Mouse (Mus musculus) heart, adult 2 months (tissue): ENCODE measurements around the gene 4931409K22Rik. TPM values are rescaled to one million over a fixed set of nuclear protein-coding genes. Genes with fewer than 3 reads are reported as not detected.

ENCODE experiments used
- DNase-seq, 2 experiments: peaks; one replicate each; pipeline ENCODE4 v3.0.0; 2021
- H3K27ac ChIP-seq: fragments of 200-600 bp; 2 replicates; pipeline ENCODE4 v1.8.1; 2022
- H3K27me3 ChIP-seq: fragments of 200-500 bp; 2 replicates; pipeline ENCODE4 v1.6.1; 2012; ENCODE audit warnings: mild to moderate bottlenecking, low read length, inconsistent platforms, mixed read lengths; ENCODE audit not compliant: control insufficient read depth, insufficient read depth
- H3K36me3 ChIP-seq: fragments of 200-500 bp; 2 replicates; pipeline ENCODE4 v1.6.1; 2012; ENCODE audit warnings: low read length, inconsistent platforms; ENCODE audit not compliant: control insufficient read depth, insufficient read depth
- H3K4me1 ChIP-seq: fragments of 200-500 bp; 2 replicates; pipeline ENCODE4 v1.6.1; 2011; ENCODE audit warnings: low read length; ENCODE audit not compliant: control insufficient read depth, insufficient read depth
- H3K4me3 ChIP-seq: fragments of 200-600 bp; 2 replicates; pipeline ENCODE4 v1.8.1; 2022
- H3K79me2 ChIP-seq: fragments of 200-500 bp; replicated peaks from 2 replicates; pipeline ENCODE4 v1.6.1; 2012; ENCODE audit warnings: mild to moderate bottlenecking, inconsistent platforms, low read length, moderate library complexity, mixed read lengths; ENCODE audit not compliant: control insufficient read depth, insufficient read depth
- H3K9ac ChIP-seq: fragments of 200-500 bp; 2 replicates; pipeline ENCODE4 v1.6.1; 2012; ENCODE audit warnings: low read depth, mild to moderate bottlenecking, control low read depth, inconsistent platforms, low read length, mixed read lengths
- CTCF ChIP-seq: fragments of 200-600 bp; IDR thresholded peaks from 2 replicates; pipeline ENCODE4 v1.8.1; 2022; ENCODE audit warnings: antibody characterized with exemption, mild to moderate bottlenecking, moderate library complexity
- EP300 ChIP-seq: fragments of 200-500 bp; IDR thresholded peaks from 2 replicates; pipeline ENCODE4 v1.6.1; 2011; ENCODE audit warnings: low read depth, low read length, control low read depth; ENCODE audit not compliant: insufficient read depth
- POLR2A ChIP-seq: fragments of 200-500 bp; IDR thresholded peaks from 2 replicates; pipeline ENCODE4 v1.6.1; 2011; ENCODE audit warnings: mild to moderate bottlenecking, low read depth, low read length, control low read depth; ENCODE audit not compliant: insufficient read depth
- WGBS: fragments of 180-500 bp; shearing (Covaris S2); methylation state at CpG from one replicate; pipeline ENCODE4 v1.1.7; 2018; 5-methylcytosine and 5-hydroxymethylcytosine counted together
- intact Hi-C: fragments of 180-260 bp; cut with DNase I; formaldehyde crosslinking; loops from one replicate; pipeline ENCODE4 v1.15.1; 2025
- polyA plus RNA-seq: library from polyadenylated mRNA; depleted of rRNA; stranded (reverse); fragments of >200 nt; gene quantifications from 2 replicates; pipeline ENCODE4 v1.2.3, GENCODE M21; 2012
- total RNA-seq, 2 experiments: library from RNA; stranded (reverse); gene quantifications; 2 replicates each; pipeline ENCODE4 v1.2.3; 2021

4931409K22Rik gene
- total and polyA plus RNA-seq, 3 experiments = 0.06 TPM; not detected in 2

DNA sequence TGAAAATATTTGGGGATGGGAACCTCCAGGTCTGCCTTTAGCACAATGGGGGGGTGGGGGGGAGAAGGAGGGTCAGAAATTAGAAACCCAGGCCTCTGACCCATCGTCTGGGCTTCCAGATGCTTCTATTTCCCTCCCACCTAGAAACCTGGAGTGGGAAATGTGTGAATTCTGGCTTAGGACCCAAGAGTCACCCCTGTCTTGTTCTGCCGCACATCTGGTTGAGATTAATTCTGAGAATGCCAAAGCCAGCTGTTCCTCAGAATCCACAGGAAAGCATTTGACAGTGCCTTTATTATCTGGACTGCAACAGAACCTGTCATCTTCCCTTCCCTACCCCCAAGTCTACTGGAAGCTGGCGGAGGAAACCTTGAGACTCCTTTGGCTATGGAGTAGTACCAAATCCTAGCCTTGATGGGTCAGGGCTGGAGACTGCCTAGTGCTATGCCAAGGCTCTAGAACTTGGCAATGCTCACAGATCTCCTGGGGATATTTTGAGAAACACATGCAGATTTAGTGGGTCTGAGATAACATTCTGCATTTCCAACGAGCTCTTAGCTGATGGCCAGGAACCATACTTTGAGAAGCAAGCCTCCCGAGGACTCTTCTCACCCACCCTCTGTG is 2.9 kb downstream of the 4931409K22Rik start:
- intact Hi-C loops = no loop called here
- no peak for TF ChIP-seq POLR2A
- no peak for TF ChIP-seq CTCF
- TF ChIP-seq EP300 = no peak
- Histone ChIP-seq H3K36me3 (no peaks in the 10 kb centered on the region), H3K27ac (no peak overlapping the region), H3K4me3 (no peak overlapping the region), H3K79me2 (no peaks in the 10 kb centered on the region), H3K27me3 (no peaks in the 10 kb centered on the region), H3K4me1 (peaks cover 2% of the 10 kb centered on the region; the same call in 1 of the 2 replicates), H3K9ac (no peak overlapping the region)
- DNase-seq = no peak
- 39% methylated on average over 5 of the region's 5 CpGs for WGBS

DNA sequence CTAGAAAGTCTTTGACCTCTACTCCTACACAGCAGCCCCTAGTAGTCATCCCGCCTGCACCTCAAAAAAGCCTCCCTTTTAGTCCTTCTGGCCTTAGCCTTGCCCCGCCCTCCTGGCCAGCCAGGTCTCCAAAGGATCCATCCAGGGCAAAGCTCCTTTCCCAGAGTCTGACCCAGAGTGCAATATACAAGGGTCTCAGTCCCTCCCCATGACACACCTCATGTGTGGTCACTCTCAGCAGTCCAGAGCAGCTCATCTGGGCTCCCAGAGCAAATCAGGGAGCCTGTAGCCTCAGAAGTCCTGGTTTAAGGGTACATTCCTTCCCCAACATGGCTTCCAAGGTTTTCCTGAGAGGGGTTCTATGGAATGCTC is 5.3 kb downstream of the 4931409K22Rik start:
- no peak for TF ChIP-seq EP300
- no peak for TF ChIP-seq POLR2A
- no peak for TF ChIP-seq CTCF
- Histone ChIP-seq H3K4me3 (no peak overlapping the region), H3K36me3 (no peaks in the 10 kb centered on the region), H3K79me2 (no peaks in the 10 kb centered on the region), H3K27ac (no peak overlapping the region), H3K4me1 (peaks cover 2% of the 10 kb centered on the region; the same call in 1 of the 2 replicates), H3K27me3 (no peaks in the 10 kb centered on the region), H3K9ac (no peak overlapping the region)
- no peak for DNase-seq
- WGBS = 67% methylated on average over 2 of the region's 2 CpGs
- intact Hi-C loops = no loop called here

DNA sequence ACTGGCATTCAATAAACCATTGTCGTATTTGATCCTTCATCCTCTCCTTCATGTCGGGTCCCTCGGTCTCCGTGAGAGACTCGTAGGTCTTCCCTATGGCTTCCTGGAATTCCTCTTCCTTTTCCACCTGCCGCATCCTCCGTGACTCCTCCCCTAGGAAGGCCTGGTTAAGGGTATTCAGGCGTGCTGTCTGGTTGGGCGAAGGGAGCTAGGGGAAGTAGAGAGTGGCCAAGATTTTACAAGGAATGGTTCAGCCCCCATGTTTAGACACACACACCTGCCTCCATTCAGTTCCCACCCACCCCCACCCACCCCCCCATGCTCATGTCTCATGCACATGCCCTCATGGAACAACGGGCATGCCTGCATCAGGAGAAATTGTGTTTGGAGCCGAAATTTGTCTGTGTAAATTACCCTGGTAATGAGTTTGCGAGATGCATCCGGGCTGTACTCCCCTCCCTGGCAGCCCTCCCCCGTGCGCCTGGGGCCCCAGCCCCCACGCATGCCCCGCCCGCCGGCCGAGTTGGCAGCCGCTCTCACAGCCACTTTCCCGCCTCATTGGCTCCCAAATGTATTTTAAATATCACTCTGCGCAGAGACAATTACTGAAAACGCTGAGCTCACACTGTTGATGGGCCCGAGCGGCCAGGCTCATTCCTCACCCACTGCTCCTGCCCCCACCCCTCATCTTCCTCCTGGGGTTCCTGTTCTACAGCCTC is 5.9 kb downstream of the 4931409K22Rik start:
- H3K4me3 ChIP-seq = no peak overlapping the region
- H3K4me1 ChIP-seq = peaks cover 2% of the 10 kb centered on the region; the same call in 1 of the 2 replicates
- 23% methylated on average over 26 of the region's 26 CpGs for WGBS
- H3K9ac ChIP-seq = no peak overlapping the region
- no peaks in the 10 kb centered on the region for H3K27me3 ChIP-seq
- TF ChIP-seq POLR2A = no peak
- no peak for TF ChIP-seq CTCF
- no peak for TF ChIP-seq EP300
- intact Hi-C loops = no loop called here
- peak; percentile 45 to 54 for DNase-seq
- H3K79me2 ChIP-seq = no peaks in the 10 kb centered on the region
- no peaks in the 10 kb centered on the region for H3K36me3 ChIP-seq
- H3K27ac ChIP-seq = no peak overlapping the region

DNA sequence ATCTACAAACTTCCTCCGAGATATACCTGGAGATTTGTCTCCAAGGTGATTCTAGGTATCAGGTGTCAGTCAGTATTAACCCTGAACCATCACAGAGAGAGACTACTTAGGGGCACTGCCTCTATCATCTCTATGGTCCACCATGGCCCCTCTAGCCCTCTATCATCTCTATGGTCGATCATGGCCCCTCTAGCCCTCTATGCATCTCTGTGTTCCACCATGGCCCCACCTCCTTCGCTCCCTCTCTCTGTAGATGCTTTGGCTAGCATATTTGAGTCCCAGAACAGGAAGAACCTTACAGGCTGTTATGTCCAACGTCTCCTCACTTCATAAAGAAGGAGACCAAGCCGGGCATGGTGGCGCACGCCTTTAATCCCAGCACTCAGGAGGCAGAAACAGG is 14.0 kb downstream of the 4931409K22Rik start:
- Histone ChIP-seq H3K79me2 (no peaks in the 10 kb centered on the region), H3K4me3 (no peak overlapping the region), H3K4me1 (peaks cover 3% of the 10 kb centered on the region), H3K36me3 (no peaks in the 10 kb centered on the region), H3K27me3 (no peaks in the 10 kb centered on the region), H3K27ac (no peak overlapping the region), H3K9ac (no peak overlapping the region)
- intact Hi-C loops = loop anchor here (5.0 kb wide), 1 partner anchor 35 kb away; the partner anchor contains the start of gene Abcf2
- TF ChIP-seq EP300 (no peak), CTCF (no peak), POLR2A (no peak)
- no peak for DNase-seq
- 82% methylated on average over 7 of the region's 7 CpGs for WGBS

DNA sequence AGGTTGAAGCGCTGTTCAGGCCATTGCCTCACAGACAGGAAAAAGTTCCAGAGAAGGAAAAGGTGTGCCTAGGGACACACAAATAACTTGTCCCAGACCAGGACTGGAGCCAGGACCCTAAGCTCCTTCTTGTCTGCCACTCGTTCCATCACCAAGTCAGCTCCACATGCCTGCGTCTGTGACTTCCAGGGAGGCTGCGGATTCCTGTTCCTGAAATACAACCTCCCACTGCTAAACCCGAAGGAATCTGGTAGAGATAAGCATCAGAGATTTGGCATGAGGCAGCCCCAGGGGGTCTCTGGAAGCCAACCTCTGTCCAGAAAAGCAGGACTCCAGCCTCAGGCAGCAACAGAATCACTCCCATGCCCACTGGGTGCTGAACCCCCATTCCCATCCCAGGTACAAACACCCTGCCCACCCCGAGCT is 15.5 kb downstream of the 4931409K22Rik start:
- H3K27ac ChIP-seq = peak overlapping the region; percentile 90
- H3K4me3 ChIP-seq = peak overlapping the region; percentile 23; the same call in 1 of the 2 replicates
- peak overlapping the region; percentile 3; the same call in 1 of the 2 replicates for H3K9ac ChIP-seq
- H3K4me1 ChIP-seq = peaks cover 5% of the 10 kb centered on the region
- peak in 1 of 2 experiments; percentile 39 for DNase-seq
- no peaks in the 10 kb centered on the region for H3K27me3 ChIP-seq
- TF ChIP-seq EP300 (no peak), POLR2A (no peak), CTCF (no peak)
- intact Hi-C loops = loop anchor here (5.0 kb wide), 1 partner anchor 36 kb away; the partner anchor contains the start of gene Abcf2
- H3K36me3 ChIP-seq = no peaks in the 10 kb centered on the region
- WGBS = 8% methylated on average over 6 of the region's 6 CpGs
- no peaks in the 10 kb centered on the region for H3K79me2 ChIP-seq

DNA sequence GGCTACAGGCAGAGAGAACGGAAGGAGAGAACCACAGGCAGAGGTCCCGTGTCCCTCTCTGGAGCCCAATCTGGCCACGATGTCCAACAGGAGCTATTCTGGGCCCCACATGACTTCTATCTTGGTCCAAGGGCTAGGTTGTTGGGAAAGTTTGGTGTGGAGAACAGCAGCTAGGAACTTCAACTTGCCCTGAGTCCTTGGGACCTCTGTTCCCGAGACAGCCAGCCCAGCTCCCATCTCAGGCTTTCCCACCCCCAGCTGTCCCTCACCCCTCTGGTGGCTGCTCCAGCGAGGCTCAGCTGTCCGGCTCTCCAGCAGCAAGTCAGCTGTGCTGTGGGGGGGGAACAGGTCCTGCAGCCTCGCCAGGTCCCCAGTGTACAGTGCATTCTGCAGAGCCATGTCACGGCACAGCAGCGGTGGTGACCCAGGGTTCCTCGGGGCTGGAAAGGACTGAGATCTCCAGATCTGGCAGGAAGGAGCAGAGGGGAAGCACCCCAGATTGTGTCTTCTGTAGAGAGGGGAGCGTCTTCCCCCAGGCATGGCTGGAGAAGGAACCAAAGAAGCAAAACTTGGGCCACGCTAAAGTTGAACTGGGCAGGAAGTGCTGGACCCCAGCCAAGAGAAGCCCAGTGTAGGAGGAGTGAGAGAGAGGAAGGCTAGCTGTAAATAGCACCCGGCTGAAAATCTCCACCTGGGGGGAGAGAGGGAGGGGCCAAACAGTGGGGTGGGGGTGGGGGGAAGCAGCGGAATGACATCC is 16.0 kb downstream of the 4931409K22Rik start, which contains the start of gene Asb10:
Gene Asb10, minus strand, starts transcription at position 592 of the 757 bp plus-strand sequence.
- no peaks in the 10 kb centered on the region for H3K27me3 ChIP-seq
- H3K36me3 ChIP-seq = no peaks in the 10 kb centered on the region
- DNase-seq = peak; percentile 76 to 83
- no peaks in the 10 kb centered on the region for H3K79me2 ChIP-seq
- peak within 1 kb of the TSS; percentile 71 for H3K9ac ChIP-seq
- intact Hi-C loops = loop anchor here (5.0 kb wide), 1 partner anchor 37 kb away; the partner anchor contains the start of gene Abcf2
- H3K27ac ChIP-seq = peak within 1 kb of the TSS; percentile 90
- 3% methylated on average over 14 of the region's 14 CpGs for WGBS
- TF ChIP-seq CTCF (peak; percentile 15; the same call in 1 of the 2 replicates), EP300 (peak; percentile 55), POLR2A (peak; percentile 80)
- peaks cover 5% of the 10 kb centered on the region for H3K4me1 ChIP-seq
- peak within 1 kb of the TSS; percentile 46 for H3K4me3 ChIP-seq
